Mouse (Mus musculus) hematopoietic stem cell, adult 5-6 weeks (primary cell): ENCODE data around the gene Il17d. TPM values are rescaled to one million over a fixed set of nuclear protein-coding genes. Genes with fewer than 3 reads are reported as not detected.

Experiments used
- ATAC-seq, 2 experiments: fragments of 125-278 bp in 1 of 2; replicated peaks in 1 of 2; 2 replicates each; pipeline ENCODE4 v1.8.0; 2016 to 2017; ENCODE audit warnings: inconsistent platforms in 2 of 2, mild to moderate bottlenecking in 2 of 2, moderate number of reproducible peaks in 2 of 2, low read depth in 1 of 2, moderate TSS enrichment in 1 of 2; ENCODE audit not compliant: low FRiP score in 2 of 2, poor library complexity in 2 of 2, severe bottlenecking in 2 of 2, insufficient read depth in 1 of 2, low TSS enrichment in 1 of 2
- total RNA-seq: library from RNA; stranded (forward); fragments of 172-1452, 232-1000 nt; gene quantifications from 2 replicates; pipeline ENCODE4 v1.2.3, GENCODE M21; 2017

Il17d gene
- total RNA-seq, 1 experiment from 2014 or later, result not detected

DNA sequence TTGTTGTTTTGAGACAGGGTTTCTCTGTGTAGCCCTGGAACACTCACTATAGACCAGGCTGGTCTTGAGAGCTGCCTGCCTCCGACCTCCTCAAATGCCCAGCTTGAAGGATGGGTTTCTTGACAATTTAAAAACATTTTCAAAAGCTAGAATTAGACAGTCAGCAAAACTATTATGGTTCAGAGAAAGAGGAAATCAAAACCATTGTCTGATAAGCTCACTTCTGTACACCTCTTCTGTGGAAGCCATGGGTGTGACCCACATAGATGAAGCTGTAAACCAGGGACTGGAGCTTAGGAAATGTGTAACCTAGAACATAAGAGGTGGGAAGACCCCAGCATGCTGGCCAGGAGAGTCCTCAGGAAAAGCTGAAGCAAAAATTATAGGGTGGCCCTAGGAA lies 32.3 kb downstream of the Il17d start:
- ATAC-seq, result no peak

DNA sequence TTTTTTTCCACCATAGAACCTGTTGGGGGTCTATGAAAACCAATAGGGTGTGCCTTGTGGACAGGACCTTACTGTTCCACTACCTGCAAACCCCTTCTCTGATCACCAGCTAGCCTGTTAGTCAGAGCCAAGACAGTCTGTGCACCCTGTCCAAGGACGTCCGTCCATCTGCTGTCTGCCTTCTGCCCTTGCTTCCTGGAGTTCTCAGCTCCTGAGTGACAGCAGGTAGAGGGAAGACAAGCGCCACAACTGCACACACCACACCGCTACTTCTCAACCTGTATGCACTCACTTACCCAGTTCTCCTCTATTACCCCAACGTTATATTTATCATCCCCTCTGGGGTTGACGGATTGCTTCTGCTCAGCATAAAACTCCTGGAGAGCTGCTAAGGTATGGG lies 41.0 kb downstream of the Il17d start:
- no peak for ATAC-seq

DNA sequence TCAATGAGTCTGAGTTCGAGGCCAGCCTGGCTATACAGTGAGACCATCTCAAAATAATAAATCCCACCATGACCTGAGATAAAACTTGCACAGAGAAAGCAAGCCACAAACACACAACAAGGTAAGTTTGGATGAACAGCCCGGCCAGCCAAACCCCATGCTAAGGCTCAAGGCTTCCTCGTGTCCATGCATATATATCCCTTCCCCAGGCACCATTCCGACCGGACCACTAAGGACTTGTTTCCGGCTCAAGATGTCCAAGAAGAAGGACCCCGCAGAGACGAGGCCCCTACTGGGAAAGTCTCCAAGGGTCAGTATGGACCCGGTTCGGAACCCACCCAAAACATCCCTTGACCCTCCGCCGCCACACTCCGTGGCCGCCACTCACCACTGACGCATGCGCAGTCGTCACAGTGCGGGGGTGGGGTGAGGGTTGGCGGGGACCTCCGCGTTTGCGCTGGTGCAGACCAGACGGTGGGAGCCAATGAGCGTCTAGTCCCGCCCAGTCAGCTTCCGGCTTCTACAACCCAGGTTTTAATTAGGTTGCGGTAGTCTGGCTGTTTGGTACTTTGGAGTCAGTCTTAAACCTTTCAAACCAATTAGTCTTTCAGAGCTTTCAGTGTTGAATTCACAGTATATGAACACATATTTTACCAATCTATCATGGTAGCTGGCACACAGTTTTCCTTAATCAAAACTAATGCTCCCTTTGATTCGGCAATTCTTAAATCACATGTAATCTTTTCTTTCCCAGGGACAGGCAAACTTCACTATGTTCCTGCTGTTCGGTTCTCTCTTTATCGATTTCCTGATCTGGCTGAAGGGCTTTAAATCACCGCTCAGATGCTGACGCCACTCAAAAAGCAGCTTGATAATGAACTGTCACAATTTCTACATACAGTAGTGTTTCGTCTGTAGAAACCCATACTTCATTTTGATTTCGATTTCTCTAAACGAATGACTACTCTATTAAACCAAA lies 46.9 kb downstream of the Il17d start, which contains the start of gene Eef1akmt1:
Gene Eef1akmt1, minus strand, starts transcription at position 458 of the 979 bp plus-strand sequence.
- ATAC-seq, result peak; percentile 99

DNA sequence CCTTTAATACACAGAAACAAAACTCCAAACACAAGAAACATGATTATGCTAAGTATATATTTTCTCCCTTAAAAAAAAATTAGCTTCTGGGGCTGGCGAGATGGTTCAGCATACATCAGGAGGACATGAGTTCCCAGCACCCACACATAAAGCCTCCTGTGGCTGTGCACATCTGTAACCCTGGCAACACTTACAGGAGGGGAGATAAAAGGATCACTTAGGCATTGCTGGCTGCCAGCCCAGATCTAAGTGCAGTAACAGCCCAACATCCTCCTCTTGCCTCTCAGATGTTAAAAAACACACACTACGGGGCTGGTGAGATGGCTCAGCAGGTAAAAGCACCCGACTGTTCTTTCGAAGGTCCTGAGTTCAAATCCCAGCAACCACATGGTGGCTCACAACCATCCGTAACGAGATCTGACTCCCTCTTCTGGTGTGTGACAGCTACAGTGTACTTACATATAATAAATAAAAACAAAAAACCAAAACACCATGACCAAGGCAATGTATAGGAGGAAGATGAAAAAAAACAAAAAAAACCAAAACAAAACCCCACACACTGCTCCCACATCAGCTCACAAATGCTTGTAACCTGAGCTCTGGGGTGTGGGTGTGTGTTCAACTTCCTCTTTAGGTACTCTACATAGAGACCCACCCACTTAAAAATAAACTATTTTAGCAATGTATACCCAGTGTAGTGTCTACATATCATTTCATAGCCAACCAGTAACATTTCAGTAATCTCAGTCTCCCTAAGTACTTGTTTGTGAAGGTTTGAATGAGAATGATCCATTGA lies 50.4 kb downstream of the Il17d start:
- ATAC-seq, result no peak

DNA sequence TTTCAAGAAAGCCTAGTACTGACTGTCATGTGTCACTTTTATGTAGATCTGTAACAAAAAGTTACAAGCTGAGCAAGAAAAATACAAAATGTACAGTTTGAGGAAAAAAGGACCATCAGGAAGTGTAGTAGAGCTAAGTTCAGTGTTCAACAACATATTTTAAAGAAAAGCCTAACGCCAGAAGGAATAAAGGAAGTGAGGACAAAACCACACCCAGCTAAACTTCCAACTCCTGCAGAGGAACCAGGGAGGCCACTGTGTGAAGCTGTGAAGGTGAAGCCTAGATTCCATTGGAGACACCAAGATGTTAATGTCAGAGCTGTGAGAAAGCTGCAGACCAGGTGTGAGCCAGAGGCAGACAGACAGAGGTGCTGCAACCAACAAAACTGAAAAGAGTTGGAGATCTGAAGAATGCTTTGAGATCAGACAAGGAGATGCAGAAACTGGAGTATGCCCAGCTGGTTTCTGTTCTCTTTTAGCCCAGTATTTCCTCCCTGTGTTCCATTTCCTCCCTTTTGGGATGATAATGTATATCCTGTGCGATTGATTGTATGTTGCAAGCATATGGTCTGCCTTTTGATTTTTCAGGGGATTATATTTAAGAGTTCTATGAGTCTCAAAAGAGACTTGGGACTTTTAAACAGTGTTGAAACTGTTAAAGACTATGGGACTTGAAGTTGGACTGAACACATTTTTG lies 51.9 kb downstream of the Il17d start:
- ATAC-seq, result no peak

DNA sequence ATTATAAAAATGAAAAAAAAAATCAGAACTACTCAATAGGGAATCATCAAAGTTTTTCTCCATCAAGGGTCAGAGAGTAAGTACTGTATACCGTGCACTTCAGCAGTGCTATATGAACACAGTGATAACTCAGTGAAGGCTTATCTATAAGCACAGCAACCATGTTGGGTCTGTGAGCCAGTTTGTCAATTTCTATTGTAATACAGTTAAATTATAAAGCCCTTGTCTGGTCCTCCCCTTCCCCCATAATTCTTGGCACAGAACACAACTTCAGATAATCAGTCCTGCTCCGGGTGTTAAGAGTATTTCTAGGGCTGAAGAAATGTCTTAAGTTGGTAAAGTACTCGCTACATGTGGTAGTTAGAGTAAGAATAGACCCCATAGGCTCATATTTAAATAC lies 67.3 kb downstream of the Il17d start:
- no peak for ATAC-seq

Other genes with a start within 250 kb of the Il17d start
- 17.1 and 25.3 TPM in 2 replicates for gene Cryl1, start 126.2 kb upstream of the Il17d start, total RNA-seq
- gene Ift88, start 100.7 kb upstream of the Il17d start, total RNA-seq, result 14.3 and 15.8 TPM in 2 replicates
- 13.3 and 19.6 TPM in 2 replicates for gene Eef1akmt1, start 46.8 kb downstream of the Il17d start, total RNA-seq
- 38.5 and 39.5 TPM in 2 replicates for gene Xpo4, start 140.7 kb downstream of the Il17d start, total RNA-seq
- gene Gm49361, start 221.3 kb downstream of the Il17d start, total RNA-seq, result not detected in 2 replicates
- gene Lats2, start 233.6 kb downstream of the Il17d start, total RNA-seq, result 13.1 and 14.6 TPM in 2 replicates